Mouse (Mus musculus): ENCODE results near the gene Zfp219.

Gene Zfp219

GRCm38 (mm10) chr14:51997483-51997882 is 23.1 kb downstream of the Zfp219 start:
- DNase-seq (ENCODE audit: low spot score) = no peak

- DNase-seq (ENCODE audit: low spot score) = no peak
Measured at GRCm38 (mm10) chr14:51996866-51997265, 23.7 kb downstream of the Zfp219 start.

DNA sequence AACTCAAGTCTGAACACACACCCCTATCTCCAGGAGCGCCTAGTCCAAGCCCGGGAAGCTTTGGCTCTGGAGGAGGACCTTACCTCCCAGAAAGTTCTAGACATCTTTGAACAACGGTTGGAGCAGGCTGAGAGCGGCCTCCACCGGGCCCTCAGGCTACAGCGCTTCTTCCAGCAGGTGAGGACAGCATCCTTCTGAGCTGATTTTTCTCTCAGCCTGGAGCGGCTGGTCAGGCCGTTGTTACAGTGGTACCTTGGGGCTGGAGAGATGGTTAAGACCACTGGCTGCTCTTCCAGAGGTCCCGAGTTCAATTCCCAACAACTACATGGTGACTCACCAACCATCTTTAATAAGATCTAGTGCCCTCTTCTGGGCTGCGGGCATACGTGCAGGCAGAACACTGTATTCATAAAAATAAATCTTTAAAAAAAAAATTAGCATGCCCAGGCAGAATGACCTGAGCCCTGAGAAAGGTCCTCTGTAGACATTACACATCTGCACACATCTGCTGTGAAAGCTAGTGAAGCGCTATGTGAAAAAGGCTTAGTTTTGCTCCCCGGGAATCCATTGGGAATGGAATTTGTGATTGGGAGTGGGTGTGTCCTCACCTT is 24.2 kb downstream of the Zfp219 start:
- no peak for DNase-seq (ENCODE audit: low spot score)

GRCm38 (mm10) chr14:51995219-51995871 is 25.2 kb downstream of the Zfp219 start:
- DNase-seq (ENCODE audit: low spot score) = no peak

DNA sequence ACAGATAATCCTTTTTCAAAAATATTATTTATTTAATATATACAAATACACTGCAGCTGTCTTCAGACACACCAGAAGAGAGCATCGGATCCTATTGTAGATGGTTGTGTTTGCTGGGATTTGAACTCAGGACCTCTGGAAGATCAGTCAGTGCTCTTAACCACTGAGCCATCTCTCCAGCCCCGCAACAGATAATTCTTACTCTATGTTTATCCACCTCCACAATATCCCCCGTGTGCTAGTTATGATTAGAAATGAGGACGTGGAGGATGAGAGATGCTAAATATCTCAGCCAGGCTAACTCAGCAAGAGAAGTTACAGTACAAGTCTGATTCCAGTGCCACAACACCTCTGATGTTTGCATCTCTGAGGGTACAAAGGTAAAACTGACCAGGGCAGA is 26.1 kb downstream of the Zfp219 start:
- DNase-seq (ENCODE audit: low spot score) = no peak

DNA sequence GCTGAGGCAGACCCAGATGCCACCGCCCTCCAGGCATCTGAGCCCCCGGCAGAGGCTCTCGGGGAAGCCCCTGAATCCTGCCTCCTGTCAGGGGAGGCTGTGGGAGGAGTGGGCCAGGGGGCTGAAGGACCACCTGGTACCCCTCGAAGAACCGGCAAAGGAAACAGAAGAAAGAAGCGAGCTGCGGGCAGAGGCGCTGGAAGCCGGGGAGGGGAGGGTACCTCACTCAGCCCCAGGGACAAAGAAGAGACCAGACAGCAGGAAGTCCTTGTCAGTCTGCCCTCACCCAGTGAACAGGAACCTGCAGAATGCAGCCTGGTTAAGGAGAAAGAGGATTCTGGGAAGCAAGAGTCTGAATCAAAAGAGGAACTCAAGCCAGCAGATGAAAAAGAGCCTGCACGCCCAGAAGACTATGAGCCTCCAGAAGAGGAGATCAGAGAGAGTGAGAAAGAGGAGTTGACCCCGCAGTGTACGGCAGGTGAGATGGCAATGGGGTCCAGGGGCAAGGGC is 31.0 kb downstream of the Zfp219 start:
- no peak for DNase-seq (ENCODE audit: low spot score)

GRCm38 (mm10) chr14:51988731-51989130 is 31.8 kb downstream of the Zfp219 start:
- no peak for DNase-seq (ENCODE audit: low spot score)

DNA sequence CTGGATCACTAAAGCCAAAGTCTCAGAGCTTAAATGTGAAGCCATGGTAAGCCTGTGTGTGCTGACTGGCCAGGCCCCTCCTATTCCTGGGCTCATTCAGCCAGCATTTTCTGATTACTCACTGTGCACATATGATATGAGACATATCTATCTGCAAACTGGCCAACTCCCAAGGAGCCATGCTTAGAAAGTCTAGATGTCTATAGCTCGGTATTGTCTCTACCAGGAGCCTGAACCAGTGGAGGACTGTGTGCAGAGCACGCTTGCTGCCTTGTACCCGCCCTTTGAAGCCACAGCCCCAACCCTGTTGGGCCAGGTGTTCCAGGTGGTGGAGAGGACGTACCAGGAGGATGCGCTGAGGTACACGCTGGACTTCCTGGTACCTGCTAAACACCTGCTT is 33.4 kb downstream of the Zfp219 start:
- DNase-seq (ENCODE audit: low spot score) = no peak

- DNase-seq (ENCODE audit: low spot score) = no peak
Measured at GRCm38 (mm10) chr14:51986153-51986505, 34.4 kb downstream of the Zfp219 start.

DNA sequence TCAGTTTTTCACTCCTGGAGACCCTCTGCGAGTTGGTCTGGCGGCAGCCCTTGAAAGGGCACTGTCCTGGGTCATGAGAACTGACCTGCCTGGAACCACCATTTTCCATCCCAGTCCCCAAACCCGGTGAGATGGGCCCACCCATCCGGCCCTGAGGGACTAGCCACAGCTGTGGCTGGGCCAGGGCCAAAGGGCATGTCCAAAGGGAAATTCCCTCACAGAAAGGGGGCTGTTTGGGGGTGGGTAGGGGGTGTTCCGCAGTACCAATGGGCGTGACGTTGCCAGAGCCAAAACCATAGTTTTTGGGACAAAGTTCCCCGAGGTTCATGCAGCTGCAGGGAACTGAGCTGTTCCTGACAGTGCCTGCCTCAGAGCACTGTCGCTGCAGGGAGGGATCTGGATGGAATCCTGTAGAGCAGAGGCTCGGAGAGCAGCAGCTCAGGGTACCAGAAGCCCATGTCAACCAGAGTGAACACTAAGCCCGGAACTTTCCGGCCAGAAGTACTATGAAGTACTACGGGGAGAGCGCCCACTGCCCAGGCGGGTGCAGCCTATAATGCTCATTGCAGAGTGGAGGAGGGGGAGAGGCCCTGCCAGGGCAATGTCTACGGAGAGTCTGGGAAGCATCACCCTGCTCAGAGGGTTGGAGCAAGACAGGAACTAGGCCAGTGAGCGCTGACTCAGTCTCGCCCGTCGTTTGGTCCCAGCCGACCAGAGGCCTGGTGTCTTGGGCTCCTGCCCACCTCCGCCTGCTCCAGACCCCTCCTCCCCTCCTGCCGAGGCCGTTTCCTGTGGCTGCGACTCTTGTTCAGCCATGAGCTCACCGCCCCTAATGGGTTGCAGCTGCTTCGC is 35.0 kb downstream of the Zfp219 start:
- DNase-seq (ENCODE audit: low spot score) = peak; percentile 64

GRCm38 (mm10) chr14:51984247-51985231 is 36.0 kb downstream of the Zfp219 start, which contains the start of gene Arhgef40:
Arhgef40 (plus strand) TSS chr14:51984719.
- DNase-seq (ENCODE audit: low spot score) = peak; percentile 64

- no peak for DNase-seq (ENCODE audit: low spot score)
Measured at GRCm38 (mm10) chr14:51983855-51984246, 36.7 kb downstream of the Zfp219 start.

DNA sequence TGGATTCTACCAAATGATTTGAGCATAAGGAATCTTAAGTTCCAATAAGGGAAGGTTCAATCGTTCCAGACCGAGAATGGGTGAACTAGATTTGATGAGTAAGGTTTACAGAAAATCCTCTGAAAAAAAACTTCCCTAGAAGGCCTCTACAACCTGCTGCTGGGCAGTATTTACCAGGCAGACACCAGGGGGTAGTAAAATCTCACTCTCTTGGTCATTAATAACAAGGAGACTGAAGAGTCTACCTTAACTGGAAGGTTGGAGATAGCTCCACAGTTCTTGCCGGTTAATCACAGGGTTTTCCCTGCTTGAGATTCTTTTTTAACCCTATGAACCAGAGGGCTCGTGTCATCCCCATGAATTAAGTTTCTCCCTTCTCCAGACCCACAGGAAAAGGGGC is 37.3 kb downstream of the Zfp219 start:
- no peak for DNase-seq (ENCODE audit: low spot score)

DNA sequence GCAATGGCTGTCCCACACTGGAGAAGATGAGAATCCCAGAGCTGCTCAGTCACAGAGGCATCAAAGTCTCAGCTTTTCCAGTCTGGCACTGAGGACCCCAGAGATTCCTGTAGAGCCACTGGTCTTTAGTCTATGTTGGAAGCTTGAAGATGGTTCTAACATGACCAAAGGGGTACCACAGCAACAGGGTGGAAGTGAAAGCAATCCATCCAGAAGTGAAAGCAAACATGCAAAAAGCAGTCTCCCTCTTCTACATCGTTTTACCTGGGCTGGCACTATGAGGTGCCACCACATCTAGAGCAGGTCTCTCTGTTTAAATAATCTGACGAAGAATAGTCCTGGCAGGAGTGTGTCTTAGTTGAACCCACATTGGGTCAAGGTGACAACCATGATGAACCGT is 41.3 kb downstream of the Zfp219 start:
- no peak for DNase-seq (ENCODE audit: low spot score)

GRCm38 (mm10) chr14:51967400-51967799 is 53.1 kb downstream of the Zfp219 start:
- no peak for DNase-seq (ENCODE audit: low spot score)

DNA sequence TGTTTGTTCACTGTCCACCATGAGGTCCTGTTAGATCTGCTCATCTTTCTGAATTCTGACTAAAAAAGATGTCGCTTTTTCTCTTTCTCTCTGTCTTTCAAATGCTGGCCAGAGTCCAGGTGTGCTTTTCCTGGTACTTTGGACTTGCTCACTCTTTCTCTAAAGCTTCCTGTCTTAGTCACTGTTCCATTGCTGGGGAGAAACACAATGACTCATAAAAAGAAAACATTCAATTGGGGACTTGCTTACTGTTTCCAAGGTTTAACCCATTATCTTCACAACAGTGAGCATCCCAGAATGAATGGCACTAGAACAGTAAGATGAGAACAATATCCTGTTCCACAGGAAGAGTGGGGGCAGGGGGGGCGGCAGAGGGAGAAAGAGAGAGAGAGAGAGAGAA is 60.2 kb downstream of the Zfp219 start:
- DNase-seq (ENCODE audit: low spot score) = no peak
